Mouse (Mus musculus): ENCODE results near the gene Olfr518. TPM values are rescaled to one million over a fixed set of nuclear protein-coding genes. Genes with fewer than 3 reads are reported as not detected.

Gene Olfr518
- not detected for polyA plus RNA-seq (2014; fragmentation: Illumina TruSeq; extraction: RNeasy Lipid Tissue Mini Kit (QIAGEN cat#74804); ENCODE audit: insufficient read depth, low read depth, low replicate concordance)

DNA sequence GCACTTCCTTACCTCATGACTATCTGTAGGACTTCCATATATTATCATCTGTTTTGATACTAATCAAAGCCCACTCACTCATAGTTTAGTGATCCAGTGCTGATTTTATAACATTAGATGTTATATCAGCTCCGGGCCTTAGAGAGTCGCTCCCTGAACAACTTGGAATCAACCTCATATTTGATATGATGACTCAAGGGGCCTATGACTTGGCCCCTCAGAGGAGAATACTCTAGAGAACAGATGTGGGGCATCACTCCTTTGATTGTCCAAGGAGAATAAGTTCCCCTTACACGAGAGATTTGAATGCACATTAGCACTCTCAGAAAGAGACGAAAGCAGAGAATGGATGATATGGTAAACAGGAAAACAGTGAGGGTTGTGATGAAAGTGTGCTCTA, at the start of gene Olfr518:
Gene Olfr518 (minus strand): TSS at position 101 of the 400 bp plus-strand sequence.

DNA sequence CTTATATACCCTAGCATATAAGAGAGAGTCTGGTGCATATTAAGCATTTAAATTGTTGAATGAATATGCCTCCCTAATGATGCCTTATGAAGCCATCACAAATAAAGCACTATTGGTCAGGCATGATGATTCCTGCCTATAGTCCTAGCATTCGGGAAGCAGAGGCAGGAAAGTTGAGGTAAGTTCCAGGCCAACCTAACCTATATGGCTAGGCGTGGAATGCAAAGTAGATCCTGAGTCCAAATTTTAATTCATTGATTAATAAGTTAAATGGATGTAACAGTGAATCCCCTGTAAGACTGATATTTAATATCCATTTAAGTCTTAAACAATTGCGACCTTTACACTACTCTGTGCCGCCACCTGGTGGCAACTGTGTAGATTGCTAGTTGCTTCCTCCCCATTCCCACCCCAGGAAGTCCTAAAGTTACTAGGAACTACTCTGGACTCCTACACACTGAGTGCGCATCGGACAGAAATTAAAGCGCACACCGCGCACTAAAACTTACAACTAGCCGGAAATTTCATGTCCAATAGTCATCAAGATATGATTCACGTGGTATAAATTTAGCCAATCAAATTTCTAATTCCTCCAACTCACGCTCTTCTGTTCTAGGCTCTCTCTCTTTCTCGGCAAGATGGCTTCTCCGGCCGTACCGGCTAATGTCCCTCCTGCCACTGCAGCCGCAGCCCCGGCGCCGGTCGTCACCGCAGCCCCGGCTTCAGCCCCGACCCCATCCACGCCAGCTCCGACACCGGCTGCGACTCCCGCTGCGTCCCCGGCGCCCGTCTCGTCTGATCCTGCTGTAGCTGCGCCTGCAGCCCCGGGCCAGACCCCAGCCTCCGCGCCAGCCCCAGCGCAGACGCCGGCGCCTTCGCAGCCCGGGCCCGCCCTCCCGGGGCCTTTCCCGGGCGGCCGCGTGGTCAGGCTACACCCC, 49.3 kb upstream of the Olfr518 start, which contains the start of gene Eif3f:
Gene Eif3f (plus strand): TSS at position 624 of the 938 bp plus-strand sequence.

DNA sequence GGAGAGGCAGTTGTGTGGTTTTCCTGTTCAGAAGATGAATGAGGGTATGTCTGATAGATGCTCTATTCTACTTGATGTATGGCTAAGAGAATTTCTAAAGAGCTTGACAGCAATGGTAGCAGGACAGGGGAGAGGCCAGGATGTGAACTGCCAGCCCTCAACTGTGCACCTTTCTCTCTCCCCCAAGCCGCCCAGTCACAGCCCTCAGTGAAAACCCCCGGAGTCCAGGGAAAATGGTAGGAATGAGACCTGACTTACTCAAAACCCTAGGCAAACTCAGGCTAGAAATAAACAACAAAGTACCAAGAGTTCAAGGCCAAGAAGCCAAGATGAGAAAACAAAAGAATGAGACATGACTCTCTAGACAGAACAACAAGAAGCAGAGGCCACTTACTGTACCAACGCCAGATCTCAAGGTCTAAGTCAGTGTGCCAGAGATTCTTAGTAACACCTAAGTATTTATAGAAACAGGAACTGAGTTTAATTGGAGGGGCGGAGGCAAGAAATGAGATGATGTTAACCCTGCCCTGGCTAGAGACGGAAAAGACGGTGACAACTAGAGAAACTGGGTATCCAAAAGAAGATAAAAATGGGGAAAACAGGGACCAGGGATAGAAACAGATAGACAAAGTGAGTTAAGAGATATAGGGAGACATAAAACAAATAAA, 45.1 kb upstream of the Olfr518 start, which contains the start of gene Nlrp10:
Gene Nlrp10 (minus strand): TSS at position 453 of the 668 bp plus-strand sequence.

DNA sequence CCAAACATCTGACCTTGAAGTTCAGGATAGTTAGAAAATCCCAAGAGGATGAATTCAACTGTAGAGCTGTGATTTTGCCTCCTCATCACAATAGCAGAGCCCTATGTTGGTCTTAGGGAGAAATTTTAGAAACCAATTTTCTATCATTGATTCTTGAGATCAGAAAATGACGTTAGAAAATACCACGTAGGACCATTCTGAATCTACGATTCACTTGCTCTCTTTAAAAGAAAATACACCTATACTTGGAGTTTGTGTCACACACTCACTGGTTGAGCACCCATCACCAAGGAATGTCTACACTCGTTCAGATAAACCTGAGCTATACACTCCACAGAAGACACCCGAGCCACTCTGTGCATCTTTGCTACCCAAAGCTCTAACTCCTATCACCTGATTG, 9.5 kb upstream of the Olfr518 start, which contains the start of gene Olfr519:
Gene Olfr519 (minus strand): TSS at position 101 of the 400 bp plus-strand sequence.

DNA sequence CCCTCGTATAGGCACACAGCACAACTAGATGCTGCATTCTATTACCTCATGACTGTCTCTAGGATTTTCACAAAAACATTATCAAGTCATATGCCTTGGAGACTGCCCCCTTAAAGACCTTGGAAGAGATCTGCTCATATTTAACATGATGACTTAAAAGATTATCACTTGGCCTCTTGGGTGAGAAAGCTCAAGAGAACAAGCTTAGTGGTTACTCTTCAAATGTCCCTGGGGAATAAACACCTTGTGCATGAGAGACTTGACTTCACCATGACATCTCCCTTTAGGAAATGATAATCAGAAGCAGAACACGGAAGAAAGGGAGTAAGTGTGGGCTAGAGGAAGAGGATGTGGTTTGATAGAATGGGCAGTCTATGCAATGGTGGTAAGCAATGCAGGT, 12.5 kb downstream of the Olfr518 start, which contains the start of gene Olfr517:
Gene Olfr517 (minus strand): TSS at position 101 of the 400 bp plus-strand sequence.

DNA sequence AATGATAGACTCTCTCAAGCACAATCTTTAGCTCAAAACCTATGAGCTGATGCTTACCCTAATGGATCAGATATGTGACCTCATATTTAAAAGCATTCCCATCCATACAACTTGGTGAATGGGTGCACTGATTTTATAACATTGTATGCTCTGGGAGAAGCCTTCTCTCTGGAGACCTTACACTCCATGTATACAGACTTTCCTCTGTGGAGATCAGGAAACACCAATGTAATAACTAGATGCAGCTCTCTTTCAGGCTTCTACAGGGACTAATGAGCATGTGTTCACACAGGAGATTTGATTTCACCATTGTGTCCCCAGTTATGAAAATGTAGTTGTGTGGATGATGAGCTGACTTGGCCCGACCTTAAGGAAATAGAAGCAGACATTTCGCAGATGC, 34.4 kb downstream of the Olfr518 start, which contains the start of gene Olfr516:
Gene Olfr516 (minus strand): TSS at position 101 of the 400 bp plus-strand sequence.

Other genes with a start within 250 kb of the Olfr518 start
- not detected for gene Olfr509, start 233.1 kb downstream of the Olfr518 start, polyA plus RNA-seq (2014; fragmentation: Illumina TruSeq; extraction: RNeasy Lipid Tissue Mini Kit (QIAGEN cat#74804); ENCODE audit: insufficient read depth, low read depth, low replicate concordance)
- gene Olfr510, start 218.6 kb downstream of the Olfr518 start, polyA plus RNA-seq (2014; fragmentation: Illumina TruSeq; extraction: RNeasy Lipid Tissue Mini Kit (QIAGEN cat#74804); ENCODE audit: insufficient read depth, low read depth, low replicate concordance), result not detected
- gene Olfr512, start 171.7 kb downstream of the Olfr518 start, polyA plus RNA-seq (2014; fragmentation: Illumina TruSeq; extraction: RNeasy Lipid Tissue Mini Kit (QIAGEN cat#74804); ENCODE audit: insufficient read depth, low read depth, low replicate concordance), result not detected
- gene Olfr513, start 134.0 kb downstream of the Olfr518 start, polyA plus RNA-seq (2014; fragmentation: Illumina TruSeq; extraction: RNeasy Lipid Tissue Mini Kit (QIAGEN cat#74804); ENCODE audit: insufficient read depth, low read depth, low replicate concordance), result not detected
- gene Olfr514, start 59.0 kb downstream of the Olfr518 start, polyA plus RNA-seq (2014; fragmentation: Illumina TruSeq; extraction: RNeasy Lipid Tissue Mini Kit (QIAGEN cat#74804); ENCODE audit: insufficient read depth, low read depth, low replicate concordance), result not detected
- gene Olfr516, start 34.5 kb downstream of the Olfr518 start, polyA plus RNA-seq (2014; fragmentation: Illumina TruSeq; extraction: RNeasy Lipid Tissue Mini Kit (QIAGEN cat#74804); ENCODE audit: insufficient read depth, low read depth, low replicate concordance), result not detected
- gene Olfr517, start 12.6 kb downstream of the Olfr518 start, polyA plus RNA-seq (2014; fragmentation: Illumina TruSeq; extraction: RNeasy Lipid Tissue Mini Kit (QIAGEN cat#74804); ENCODE audit: insufficient read depth, low read depth, low replicate concordance), result not detected
- not detected for gene Olfr519, start 9.4 kb upstream of the Olfr518 start, polyA plus RNA-seq (2014; fragmentation: Illumina TruSeq; extraction: RNeasy Lipid Tissue Mini Kit (QIAGEN cat#74804); ENCODE audit: insufficient read depth, low read depth, low replicate concordance)
- gene Nlrp10, start 45.2 kb upstream of the Olfr518 start, polyA plus RNA-seq (2014; fragmentation: Illumina TruSeq; extraction: RNeasy Lipid Tissue Mini Kit (QIAGEN cat#74804); ENCODE audit: insufficient read depth, low read depth, low replicate concordance), result 0.45 TPM
- 107 TPM for gene Eif3f, start 49.4 kb upstream of the Olfr518 start, polyA plus RNA-seq (2014; fragmentation: Illumina TruSeq; extraction: RNeasy Lipid Tissue Mini Kit (QIAGEN cat#74804); ENCODE audit: insufficient read depth, low read depth, low replicate concordance)
- 0.15 TPM for gene Tub, start 65.3 kb upstream of the Olfr518 start, polyA plus RNA-seq (2014; fragmentation: Illumina TruSeq; extraction: RNeasy Lipid Tissue Mini Kit (QIAGEN cat#74804); ENCODE audit: insufficient read depth, low read depth, low replicate concordance)
- 1.0 TPM for gene Ric3, start 198.3 kb upstream of the Olfr518 start, polyA plus RNA-seq (2014; fragmentation: Illumina TruSeq; extraction: RNeasy Lipid Tissue Mini Kit (QIAGEN cat#74804); ENCODE audit: insufficient read depth, low read depth, low replicate concordance)